In the genomic region with DNA sequence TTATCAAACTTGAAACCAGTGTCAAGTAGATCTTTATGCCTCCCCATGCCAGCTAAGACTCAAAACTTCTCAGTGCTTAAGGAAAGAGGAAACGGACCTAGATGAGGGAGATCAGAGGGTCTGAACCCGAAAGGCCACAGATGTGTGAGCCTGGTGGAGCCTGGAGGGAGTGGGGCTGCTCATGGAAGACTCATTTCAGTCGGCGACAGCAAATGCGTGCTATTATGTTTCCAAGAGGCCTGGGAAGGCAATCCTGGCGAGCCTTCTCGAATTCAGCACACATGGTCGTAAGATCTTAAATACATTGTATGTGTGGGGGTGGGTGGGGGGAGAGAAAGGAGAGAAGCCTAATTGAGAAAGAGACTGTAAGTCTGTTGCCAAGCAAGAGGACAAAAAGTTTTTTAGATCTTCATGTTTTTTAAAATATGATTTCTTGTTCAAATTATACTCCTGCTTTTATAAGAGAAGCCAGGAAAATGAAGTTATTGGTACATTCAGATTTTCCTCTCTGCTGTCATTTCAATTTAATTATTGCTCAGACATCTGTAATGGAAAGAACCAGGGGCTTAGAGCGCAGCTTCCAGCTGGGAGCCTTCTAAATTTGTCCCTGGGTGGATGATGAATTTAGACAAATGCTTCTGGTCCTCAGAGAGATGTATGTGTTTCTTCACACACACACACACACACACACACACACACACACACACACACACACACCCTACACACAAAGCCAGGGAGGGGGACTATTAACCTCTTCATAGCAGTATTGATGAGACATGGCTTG, we compare ENCODE assay signal across 17 mouse cellular contexts.
DNase-seq lines count a peak whose midpoint lies in the region; ATAC-seq and TF ChIP-seq lines count a peak whose summit lies in the region.
"Had no signal": no experiment of that assay in that cellular context is flagged by ENCODE, and none has a peak within 500 bp of the region (broad histone marks: within the 10 kb centered on the region; RNA-seq: fewer than 3 reads in every experiment).

No protein-coding gene starts in this region.

- H3K27ac ChIP-seq in gastrocnemius, adult 2 months = peak overlapping the region; percentile 69
- H3K27ac ChIP-seq in limb, embryonic 11.5 days (replicated peaks; ENCODE audit: low read depth, low read length) = peak overlapping the region; percentile 56; the same call in 1 of the 2 replicates
- peak overlapping the region; percentile 60 for H3K27ac ChIP-seq in stomach, embryonic 16.5 days (ENCODE audit: low read length)
- H3K27ac ChIP-seq: liver, embryonic 13.5 days; midbrain, embryonic 13.5 days had no signal

- intact Hi-C loops in gastrocnemius, adult 2 months (cut with DNase I) = no loop called here
- intact Hi-C loops in gastrocnemius, postnatal 14 days (cut with DNase I; ENCODE audit: low total_unique reads) = loop anchor here (10.0 kb wide), 2 partner anchors 146 to 1906 kb away; no protein-coding TSS in a partner anchor

- H3K36me3 ChIP-seq in limb, embryonic 11.5 days (ENCODE audit: control insufficient read depth, insufficient read depth, low read length) = no peaks in the 10 kb centered on the region
- no peaks in the 10 kb centered on the region for H3K36me3 ChIP-seq in stomach, embryonic 16.5 days (ENCODE audit: control insufficient read depth, insufficient read depth, low read length)
- H3K36me3 ChIP-seq: liver, embryonic 13.5 days; midbrain, embryonic 13.5 days had no signal

- no peaks in the 10 kb centered on the region for H3K27me3 ChIP-seq in limb, embryonic 11.5 days (ENCODE audit: control insufficient read depth, insufficient read depth, low read length)
- H3K27me3 ChIP-seq in stomach, embryonic 16.5 days (ENCODE audit: control insufficient read depth, insufficient read depth, low read length) = no peaks in the 10 kb centered on the region
- H3K27me3 ChIP-seq: liver, embryonic 13.5 days; midbrain, embryonic 13.5 days had no signal

- WGBS in limb, embryonic 11.5 days = 32% methylated on average over 9 of the region's 9 CpGs
- WGBS in stomach, embryonic 16.5 days = 52% methylated on average over 9 of the region's 9 CpGs

- H3K4me1 ChIP-seq in limb, embryonic 11.5 days (ENCODE audit: control insufficient read depth, insufficient read depth, low read length) = peaks cover 12% of the 10 kb centered on the region
- no peaks in the 10 kb centered on the region; the same call in 1 of the 2 replicates for H3K4me1 ChIP-seq in stomach, embryonic 16.5 days (ENCODE audit: control insufficient read depth, insufficient read depth, low read length)
- H3K4me1 ChIP-seq: liver, embryonic 13.5 days; midbrain, embryonic 13.5 days had no signal

- H3K9ac ChIP-seq in limb, embryonic 11.5 days (ENCODE audit: low read length) = no peak overlapping the region
- H3K9ac ChIP-seq in stomach, embryonic 16.5 days (ENCODE audit: low read length) = no peak overlapping the region
- H3K9ac ChIP-seq: liver, embryonic 13.5 days; midbrain, embryonic 13.5 days had no signal

- no peaks in the 10 kb centered on the region for H3K9me3 ChIP-seq in limb, embryonic 11.5 days (ENCODE audit: control insufficient read depth, low read length)
- H3K9me3 ChIP-seq in stomach, embryonic 16.5 days (replicated peaks; ENCODE audit: control insufficient read depth, low read length) = no peaks in the 10 kb centered on the region
- H3K9me3 ChIP-seq: liver, embryonic 13.5 days had no signal

- H3K4me2 ChIP-seq in limb, embryonic 11.5 days (ENCODE audit: low read depth, severe bottlenecking) = no peak overlapping the region
- H3K4me2 ChIP-seq in stomach, embryonic 16.5 days (ENCODE audit: low read depth, low read length) = no peak overlapping the region
- H3K4me2 ChIP-seq: liver, embryonic 13.5 days; midbrain, embryonic 13.5 days had no signal

- no peak for ATAC-seq in limb, embryonic 11.5 days (ENCODE audit: insufficient number of reproducible peaks, low FRiP score, low TSS enrichment, low read depth)
- peak; percentile 37; the same call in 1 of the 2 replicates for ATAC-seq in stomach, embryonic 16.5 days (ENCODE audit: insufficient read depth, low FRiP score)
- ATAC-seq: forebrain, embryonic 16.5 days; inflammation-experienced regulatory T-cells, adult 6 months; midbrain, embryonic 13.5 days had no signal

- no peak for DNase-seq in gastrocnemius, adult 2 months
- no peak for DNase-seq in gastrocnemius, postnatal 14 days
- DNase-seq in layer of hippocampus, adult 9-11 months = peak; percentile 38
- no peak for DNase-seq in layer of hippocampus, postnatal 36 days
- peak; percentile 54 for DNase-seq in limb, embryonic 11.5 days (ENCODE audit: low spot score)
- no peak for DNase-seq in testis, postnatal 10 days (ENCODE audit: low spot score)
- DNase-seq in ovary, adult 18-20 months (ENCODE audit: low spot score) = no peak
- DNase-seq: adrenal gland, postnatal 36 days; B cell, adult 2 months; cerebellum, adult 11-12 months; liver, embryonic 13.5 days; lung, postnatal 4 days; right cerebral cortex, postnatal 25 days had no signal

- TF ChIP-seq CTCF in gastrocnemius, adult 2 months (IDR thresholded peaks at IDR 0.05) = no peak

- no peak overlapping the region for H3K4me3 ChIP-seq in gastrocnemius, adult 2 months
- H3K4me3 ChIP-seq in limb, embryonic 11.5 days (ENCODE audit: low read depth, low read length) = no peak overlapping the region
- no peak overlapping the region for H3K4me3 ChIP-seq in stomach, embryonic 16.5 days (replicated peaks; ENCODE audit: low read length)
- H3K4me3 ChIP-seq: liver, embryonic 13.5 days; midbrain, embryonic 13.5 days had no signal

Comparison
In these comparisons a context has a peak if more than half of its experiments do, and no peak if none do; other contexts are left out.
1. DNase-seq: peak in layer of hippocampus, adult 9-11 months (single experiment) and limb, embryonic 11.5 days (single experiment); none in gastrocnemius, adult 2 months (single experiment), gastrocnemius, postnatal 14 days (single experiment), layer of hippocampus, postnatal 36 days (0 of 2), testis, postnatal 10 days (single experiment) and ovary, adult 18-20 months (single experiment).
2. Peak in every context shown above with its lines, with median percentiles within 50 percentile points of each other: H3K27ac ChIP-seq.